Mouse (Mus musculus): ENCODE measurements around the gene Vmn2r29. TPM values are rescaled to one million over a fixed set of nuclear protein-coding genes. Genes with fewer than 3 reads are reported as not detected.

The Vmn2r29 gene
- polyA plus RNA-seq, 1 experiment, result not detected

DNA sequence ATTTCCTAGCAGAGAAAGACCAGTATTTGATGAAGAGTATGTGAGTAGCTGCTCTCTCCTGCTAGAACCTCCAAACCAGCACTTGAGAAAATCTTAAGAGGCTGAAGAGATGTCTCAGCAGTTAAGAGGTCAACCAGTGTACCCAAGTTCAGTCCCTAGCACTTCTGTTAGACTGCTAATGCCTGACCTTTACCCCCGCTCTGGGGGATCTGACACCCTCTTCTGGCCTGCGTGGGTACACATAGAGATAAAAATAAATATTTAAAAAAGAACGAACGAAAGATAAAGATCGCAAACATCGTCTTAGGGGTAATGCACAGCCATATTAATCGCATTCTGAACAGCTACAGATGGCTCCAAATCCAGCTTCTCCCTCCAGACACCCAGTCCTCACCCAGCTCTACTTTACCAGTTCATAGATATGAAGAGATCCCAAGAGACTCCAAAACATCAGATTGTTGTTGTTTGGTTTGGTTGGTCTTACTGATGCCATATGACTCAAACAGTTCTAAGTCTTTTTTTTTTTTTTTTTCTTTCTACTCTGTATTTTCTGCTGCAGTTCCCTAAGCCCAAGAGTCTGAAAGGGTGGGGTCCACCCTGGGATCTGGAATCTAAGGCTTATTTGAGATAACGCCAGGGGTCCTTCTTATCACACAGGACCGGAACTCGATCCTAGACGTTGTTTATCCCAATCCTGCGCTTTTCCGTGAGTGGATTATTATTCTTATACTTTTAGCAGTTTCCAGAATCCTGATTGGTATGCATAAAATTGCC is 59.5 kb downstream of the Vmn2r29 start:
- H3K36me3 ChIP-seq (ENCODE audit: control insufficient read depth, insufficient read depth, low read length), result peaks cover 2% of the 10 kb centered on the region; the same call in 1 of the 2 replicates
- no peak overlapping the region; the same call in 1 of the 2 replicates for H3K4me3 ChIP-seq (ENCODE audit: low read depth, low read length)
- H3K4me1 ChIP-seq (ENCODE audit: control insufficient read depth, insufficient read depth, insufficient read length, low read length), result no peaks in the 10 kb centered on the region
- TF ChIP-seq CTCF (IDR thresholded peaks at IDR 0.05; ENCODE audit: extremely low read depth, insufficient read length, insufficient replicate concordance, low read depth, low read length) (no peak), POLR2A (IDR thresholded peaks at IDR 0.05; ENCODE audit: low read depth, low read length) (no peak)
- no peak overlapping the region for H3K27ac ChIP-seq (ENCODE audit: insufficient read depth, low read depth, low read length)
- H3K27me3 ChIP-seq (ENCODE audit: control insufficient read depth, insufficient read depth, low read length), result no peaks in the 10 kb centered on the region
- WGBS, result 8% methylated on average over 13 of the region's 13 CpGs

DNA sequence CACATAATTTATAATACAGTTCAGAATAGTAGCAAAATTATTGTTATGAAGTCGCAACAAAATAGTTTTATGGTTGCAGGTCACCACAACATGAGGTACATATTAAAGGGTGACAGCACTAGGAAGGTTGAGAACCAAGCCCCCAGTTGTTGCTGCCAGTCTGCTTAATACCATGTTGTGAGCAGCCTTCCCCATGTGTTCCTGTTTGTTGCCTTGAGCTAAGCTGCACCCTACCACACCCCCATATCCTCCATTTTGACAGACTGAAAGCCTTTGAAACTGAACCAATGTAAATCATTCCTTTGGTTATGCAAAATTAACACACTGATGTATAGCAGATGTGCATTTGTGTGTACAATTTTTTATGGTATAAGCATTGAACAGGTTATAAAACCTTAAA is 61.2 kb downstream of the Vmn2r29 start:
- Histone ChIP-seq H3K4me3 (ENCODE audit: low read depth, low read length) (no peak overlapping the region), H3K36me3 (ENCODE audit: control insufficient read depth, insufficient read depth, low read length) (peaks cover 14% of the 10 kb centered on the region), H3K27ac (ENCODE audit: insufficient read depth, low read depth, low read length) (no peak overlapping the region), H3K27me3 (ENCODE audit: control insufficient read depth, insufficient read depth, low read length) (no peaks in the 10 kb centered on the region), H3K4me1 (ENCODE audit: control insufficient read depth, insufficient read depth, insufficient read length, low read length) (no peaks in the 10 kb centered on the region)
- WGBS, result 91% methylated on average over 1 of the region's 1 CpGs
- TF ChIP-seq CTCF (IDR thresholded peaks at IDR 0.05; ENCODE audit: extremely low read depth, insufficient read length, insufficient replicate concordance, low read depth, low read length) (no peak), POLR2A (IDR thresholded peaks at IDR 0.05; ENCODE audit: low read depth, low read length) (no peak)

Other genes with a start within 250 kb of the Vmn2r29 start
- gene Zfp954, start 125.8 kb downstream of the Vmn2r29 start, polyA plus RNA-seq (2012; rRNA removed), result 4.9 and 8.5 TPM in 2 replicates
- 0.03 and 0.33 TPM in 2 replicates for gene Zfp773, start 110.6 kb downstream of the Vmn2r29 start, polyA plus RNA-seq (2012; rRNA removed)
- gene Zfp418, start 76.0 kb downstream of the Vmn2r29 start, polyA plus RNA-seq (2012; rRNA removed), result 0.19 and 0.37 TPM in 2 replicates
- gene Zfp772, start 37.3 kb downstream of the Vmn2r29 start, polyA plus RNA-seq (2012; rRNA removed), result 0.32 and 0.34 TPM in 2 replicates
- 0.23 TPM in 1 of 2 replicates, not detected in the other for gene Gm45844, start 31.0 kb upstream of the Vmn2r29 start, polyA plus RNA-seq (2012; rRNA removed)
- gene Clcn4, start 53.5 kb upstream of the Vmn2r29 start, polyA plus RNA-seq (2012; rRNA removed), result 9.5 and 14.6 TPM in 2 replicates
- gene Vmn2r30, start 90.3 kb upstream of the Vmn2r29 start, polyA plus RNA-seq (2012; rRNA removed), result not detected in 2 replicates
- gene Gm45783, start 127.2 kb upstream of the Vmn2r29 start, polyA plus RNA-seq (2012; rRNA removed), result not detected in 2 replicates
- not detected in 2 replicates for gene Vmn2r31, start 152.4 kb upstream of the Vmn2r29 start, polyA plus RNA-seq (2012; rRNA removed)
- gene Vmn2r32, start 232.7 kb upstream of the Vmn2r29 start, polyA plus RNA-seq (2012; rRNA removed), result not detected in 2 replicates

Measured in small intestine, adult 2 months (tissue).